Mouse (Mus musculus) layer of hippocampus, adult 18-20 months (tissue): Measurements from ENCODE around the gene Akr7a5. TPM values are rescaled to one million over a fixed set of nuclear protein-coding genes. Genes with fewer than 3 reads are reported as not detected.

ENCODE experiments used
- DNase-seq, 2 experiments: peaks; one replicate each; pipeline ENCODE4 v3.0.0; 2022; ENCODE audit warnings: low spot score in 2 of 2
- total RNA-seq, 2 experiments: library from RNA; stranded (reverse); gene quantifications; 2 replicates each; pipeline ENCODE4 v1.2.3; 2021

Akr7a5 gene
- total RNA-seq, 2 experiments from 2014 or later: 31.4 to 32.1 TPM

GRCm38 (mm10) chr4:139298671-139299366 is 11.7 kb upstream of the Akr7a5 start:
- no peak for DNase-seq

GRCm38 (mm10) chr4:139301780-139302179 is 8.8 kb upstream of the Akr7a5 start:
- no peak for DNase-seq

DNA sequence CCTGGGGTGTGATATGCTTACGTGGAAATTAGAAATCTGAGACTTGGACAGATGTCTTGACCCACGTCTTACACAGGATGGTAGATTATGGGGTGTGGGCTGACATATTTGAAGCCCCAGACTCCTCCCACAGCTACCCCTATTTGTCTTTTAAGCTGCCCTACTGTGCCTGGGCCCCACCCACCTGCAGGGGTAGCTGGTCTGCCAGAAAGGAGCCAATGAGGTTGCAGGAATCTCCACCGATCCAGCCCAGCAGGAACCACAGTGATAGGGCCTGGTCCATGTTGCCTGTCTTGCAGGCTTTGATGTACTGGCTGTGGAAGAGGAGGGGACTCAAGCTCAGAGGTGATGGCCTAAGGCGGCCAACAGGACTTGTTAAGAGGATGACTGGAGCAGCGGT is 8.3 kb upstream of the Akr7a5 start:
- no peak for DNase-seq

GRCm38 (mm10) chr4:139305521-139305920 is 5.0 kb upstream of the Akr7a5 start:
- no peak for DNase-seq

- DNase-seq: no peak
These were observed 2.6 kb upstream of the Akr7a5 start for GRCm38 (mm10) chr4:139307916-139308315.

GRCm38 (mm10) chr4:139309651-139310050 is 893 bp upstream of the Akr7a5 start:
- DNase-seq: no peak

DNA sequence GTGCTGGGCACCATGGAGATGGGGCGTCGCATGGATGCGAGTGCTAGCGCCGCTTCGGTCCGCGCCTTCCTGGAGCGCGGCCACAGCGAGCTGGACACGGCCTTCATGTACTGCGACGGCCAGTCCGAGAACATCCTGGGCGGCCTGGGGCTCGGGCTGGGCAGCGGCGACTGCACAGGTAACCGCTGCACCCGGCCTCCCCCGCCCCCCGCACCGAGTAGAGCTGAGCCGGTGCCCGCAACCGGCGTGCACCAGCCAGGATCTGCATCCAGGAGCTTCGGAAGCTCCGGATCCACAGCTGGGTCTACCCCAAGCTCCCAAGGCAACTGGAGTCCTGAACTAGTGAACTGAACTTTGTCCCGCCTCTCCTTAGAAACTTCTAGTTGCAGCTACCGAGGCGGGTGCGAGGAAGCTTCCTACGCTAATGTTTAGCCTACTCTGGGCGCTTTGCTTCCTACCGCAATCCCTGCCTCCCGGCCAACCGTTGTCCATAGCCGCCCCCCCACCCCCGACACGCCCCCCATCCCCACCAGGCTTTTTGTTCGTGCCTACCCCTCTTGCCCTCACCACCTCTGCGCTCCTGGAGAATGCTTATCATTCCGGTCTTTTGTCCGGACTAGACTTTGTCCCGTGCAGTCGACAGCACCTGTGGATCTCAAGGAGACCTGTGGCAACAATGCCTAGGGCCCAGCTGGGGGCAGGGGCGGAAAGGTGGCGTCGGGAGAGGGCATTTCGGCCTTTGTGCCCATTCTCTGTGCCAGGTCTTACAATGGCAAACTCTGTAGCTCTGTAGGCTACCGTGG is 556 bp downstream of the Akr7a5 start:
- DNase-seq: no peak

- no peak for DNase-seq
These were observed 1.2 kb downstream of the Akr7a5 start for GRCm38 (mm10) chr4:139311707-139312106.

DNA sequence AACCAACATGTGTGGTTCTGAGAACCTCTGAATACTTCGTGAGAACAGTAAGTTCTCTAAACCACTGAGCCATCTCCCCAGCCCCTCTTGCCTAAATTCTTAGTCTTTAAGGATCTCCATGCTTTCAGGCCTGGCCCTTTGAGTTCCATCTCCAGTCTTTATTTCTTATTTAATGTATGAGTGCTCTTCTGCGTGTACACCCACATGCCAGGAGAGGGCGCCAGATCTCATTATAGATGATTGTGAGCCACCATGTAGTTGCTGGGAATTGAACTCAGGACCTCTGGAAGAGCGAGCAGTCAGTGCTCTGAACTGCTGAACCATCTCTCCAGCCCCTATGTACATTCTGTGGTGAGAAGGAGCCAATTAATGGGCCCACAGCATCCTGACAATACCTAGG is 2.1 kb downstream of the Akr7a5 start:
- DNase-seq: no peak

DNA sequence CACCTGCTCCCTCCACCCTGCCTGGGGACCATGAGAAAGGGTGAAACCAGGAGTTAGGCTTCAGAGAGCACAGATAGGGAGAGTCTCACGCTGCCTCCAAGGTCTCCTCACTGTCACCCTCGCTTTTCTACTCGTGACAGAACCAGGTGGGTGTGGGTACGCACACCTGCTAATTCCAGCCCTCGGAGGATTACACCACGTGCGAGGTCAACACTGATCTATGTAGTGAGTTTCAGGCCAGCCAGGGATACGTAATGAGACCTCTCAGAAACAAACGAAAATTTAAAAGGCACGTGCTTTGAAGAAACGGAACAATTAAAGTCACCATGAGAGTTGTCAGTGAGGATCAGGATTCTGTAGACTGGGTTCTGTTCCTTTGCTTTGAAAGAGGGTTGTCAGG is 7.9 kb downstream of the Akr7a5 start:
- no peak for DNase-seq

- DNase-seq: no peak
These were observed 9.2 kb downstream of the Akr7a5 start for GRCm38 (mm10) chr4:139319740-139320139.

DNA sequence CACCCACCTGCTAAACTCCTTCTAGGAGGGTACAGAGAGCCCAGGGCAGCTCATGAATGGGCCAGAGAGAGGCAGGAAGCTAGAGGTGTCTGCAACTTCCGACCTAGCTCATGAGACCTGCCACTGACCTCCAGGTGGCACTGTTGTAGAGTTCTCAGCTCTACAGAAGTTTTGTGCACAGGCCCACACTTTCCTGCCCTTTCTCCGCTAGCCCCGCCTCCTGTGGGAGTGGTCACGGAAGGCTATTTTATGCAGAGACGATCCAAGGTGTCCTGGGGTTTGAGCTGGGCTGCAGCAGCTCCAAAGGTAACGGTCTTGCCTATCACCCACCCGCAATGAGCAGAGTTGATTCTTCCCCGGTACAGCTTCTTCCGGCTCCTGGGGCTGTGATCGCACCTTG is 20.1 kb downstream of the Akr7a5 start:
- peak in 1 of 2 experiments; percentile 26 for DNase-seq

DNA sequence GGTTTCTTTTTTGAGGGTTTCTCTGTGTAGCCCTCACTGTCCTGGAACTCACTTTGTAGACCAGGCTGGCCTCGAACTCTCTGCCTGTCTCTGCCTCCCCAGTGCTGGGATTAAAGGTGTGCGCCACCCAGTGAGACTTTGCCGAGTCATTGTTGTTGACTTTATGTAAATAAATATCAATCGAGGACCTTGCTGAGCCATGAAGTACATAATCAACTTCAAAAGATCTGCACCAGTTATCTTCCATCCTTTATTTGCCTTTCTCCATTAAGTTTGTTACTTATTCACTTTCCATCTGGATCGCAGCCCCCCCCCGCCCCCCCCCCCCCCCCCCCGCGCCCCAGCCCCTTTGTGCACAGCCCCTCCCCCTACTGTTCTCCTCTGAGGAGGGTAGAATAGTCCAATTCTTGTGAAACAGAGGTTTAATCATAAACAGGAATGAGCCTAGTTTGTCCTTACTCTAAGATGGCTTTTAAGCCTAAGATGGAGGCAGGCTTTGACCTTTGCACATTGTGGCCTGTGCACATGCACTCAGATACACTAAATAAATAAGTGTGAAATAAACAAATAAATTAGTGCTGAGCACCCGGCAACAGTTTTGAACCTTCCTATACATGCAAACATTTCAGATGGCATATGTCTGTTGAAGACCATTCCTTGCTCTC is 24.2 kb downstream of the Akr7a5 start:
- DNase-seq: no peak

GRCm38 (mm10) chr4:139335507-139335906 is 25.0 kb downstream of the Akr7a5 start:
- no peak for DNase-seq

- peak; percentile 16 to 61 for DNase-seq
These were observed 26.4 kb downstream of the Akr7a5 start for GRCm38 (mm10) chr4:139336822-139337483.

GRCm38 (mm10) chr4:139338145-139338544 is 27.6 kb downstream of the Akr7a5 start:
- no peak for DNase-seq

DNA sequence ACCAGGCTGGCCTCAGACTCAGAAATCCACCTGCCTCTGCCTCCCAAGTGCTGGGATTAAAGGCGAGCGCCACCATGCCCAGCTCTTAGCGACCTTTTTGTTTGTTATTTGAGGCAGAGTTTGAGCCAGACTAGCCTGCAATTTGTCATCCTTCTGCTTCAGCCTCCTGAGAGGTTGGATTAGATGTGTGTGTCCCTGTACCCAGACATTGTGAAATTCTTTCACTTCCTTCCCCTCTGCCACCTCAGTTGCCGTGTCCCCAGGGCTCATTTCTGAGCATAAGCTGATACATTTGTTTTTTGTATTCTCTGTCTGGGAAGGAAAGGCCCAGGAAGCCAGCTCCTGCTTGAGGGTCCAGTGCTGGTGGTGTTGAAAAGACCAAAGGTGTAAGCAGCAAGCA is 30.3 kb downstream of the Akr7a5 start:
- no peak for DNase-seq

- no peak for DNase-seq
These were observed 31.2 kb downstream of the Akr7a5 start for GRCm38 (mm10) chr4:139341556-139342233.

- DNase-seq: peak; percentile 10 to 56
These were observed 33.2 kb downstream of the Akr7a5 start for GRCm38 (mm10) chr4:139343718-139344117.

DNA sequence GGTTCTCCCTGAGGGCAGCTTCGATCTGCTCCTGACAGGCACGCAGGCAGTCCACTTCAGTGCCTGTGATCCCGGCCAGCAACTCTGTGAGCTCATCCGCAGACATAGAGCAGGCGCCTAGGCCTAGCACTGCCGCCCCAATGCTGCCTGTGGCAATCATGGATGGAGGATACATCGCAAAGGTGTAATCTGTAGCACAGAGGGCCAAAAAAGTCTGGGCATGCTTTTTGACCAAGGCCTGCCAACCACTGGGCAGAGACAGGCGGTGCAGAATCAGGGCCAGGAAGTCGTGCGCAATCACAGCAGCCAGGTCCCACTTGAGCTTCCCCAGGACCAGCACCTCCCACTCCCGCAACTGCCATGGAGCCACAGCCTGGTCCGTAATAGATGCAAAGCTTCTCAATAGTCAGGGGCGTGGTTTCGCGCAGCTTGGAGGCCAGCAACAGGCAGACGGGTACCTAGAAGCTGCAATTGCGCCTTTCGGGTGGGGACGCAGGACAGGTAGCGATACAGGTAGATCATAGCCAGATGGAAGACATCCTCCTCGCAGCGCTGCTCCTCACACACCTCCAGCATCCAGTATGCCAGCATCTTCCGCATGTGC is 35.0 kb downstream of the Akr7a5 start:
- DNase-seq: no peak
